In the genomic region with DNA sequence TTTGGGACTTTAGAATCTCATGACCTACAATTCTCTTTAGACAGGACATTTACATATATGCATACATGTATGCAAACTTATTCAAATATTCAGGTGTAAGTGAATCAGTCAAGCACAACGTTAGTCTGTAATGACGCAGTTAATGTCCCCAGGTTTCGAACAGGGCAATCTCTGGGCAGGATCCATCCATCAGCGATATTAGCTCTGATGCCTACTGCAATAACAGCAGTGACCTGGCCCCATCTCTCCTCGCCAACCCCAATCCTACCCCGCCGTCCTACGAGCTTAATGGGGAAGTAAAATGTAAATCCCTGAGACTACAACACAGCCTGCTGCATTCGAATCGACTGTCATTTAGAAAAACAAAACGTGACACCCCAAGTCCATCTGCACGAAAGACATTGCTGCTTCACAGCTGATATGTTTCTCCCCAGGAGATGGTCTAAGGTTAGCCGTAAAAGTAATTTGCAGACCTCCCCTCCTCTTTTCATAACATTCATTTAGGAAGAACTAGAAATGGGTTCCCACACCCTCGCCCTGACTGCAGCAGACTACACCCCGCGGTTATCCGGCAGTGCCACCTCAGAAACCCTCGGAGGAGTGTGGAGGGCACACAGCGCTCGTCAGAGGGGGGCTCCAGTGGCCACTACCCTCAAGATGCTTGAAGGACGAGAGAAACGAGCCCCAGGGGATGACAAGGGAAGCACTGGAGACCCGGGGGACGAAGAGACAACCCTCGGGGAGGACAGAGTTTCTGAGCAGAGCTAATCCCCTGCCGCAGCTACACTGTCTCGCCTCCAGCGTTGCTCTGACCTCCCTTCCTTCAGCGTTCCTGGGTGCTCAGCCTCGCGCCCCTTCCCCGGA, we compare ENCODE assay signal across 1 mouse cellular context.
TF ChIP-seq lines count a peak whose summit lies in the region.

No protein-coding gene starts in this region.

TF ChIP-seq in CH12.LX, 34 proteins besides CTCF, POLR2A, EP300 and RAD21 (continued from another document):
- TF ChIP-seq JUND (conservative IDR thresholded peaks at IDR 0.05; ENCODE audit: low read depth, low read length) (0 out of 2 replicates have a peak, but pooled peaks have one; percentile 21), KAT2A (IDR thresholded peaks at IDR 0.05; ENCODE audit: insufficient replicate concordance, low read length) (no peak), ZKSCAN1 (IDR thresholded peaks at IDR 0.05; ENCODE audit: borderline replicate concordance, low read depth, low read length) (no peak), NRF1 (IDR thresholded peaks at IDR 0.05; ENCODE audit: low read depth, low read length) (0 out of 2 replicates have a peak, but pooled peaks have one; percentile 33), MXI1 (IDR thresholded peaks at IDR 0.05; ENCODE audit: low read depth, low read length) (peak; percentile 48; the same call in 1 of the 2 replicates), SIN3A (IDR thresholded peaks at IDR 0.05; ENCODE audit: low read length) (peak; percentile 74), MAFK (IDR thresholded peaks at IDR 0.05; ENCODE audit: insufficient replicate concordance, low read length) (no peak), NELFE (IDR thresholded peaks at IDR 0.05; ENCODE audit: low read depth, low read length) (peak; percentile 53; the same call in 1 of the 2 replicates), CHD2 (IDR thresholded peaks at IDR 0.05; ENCODE audit: low read length) (no peak), MYC (IDR thresholded peaks at IDR 0.05; ENCODE audit: low read depth, low read length) (no peak), USF1 (IDR thresholded peaks at IDR 0.05; ENCODE audit: low read depth, low read length) (no peak)
TF ChIP-seq in CH12.LX: peak in this region for 12.
